Mouse (Mus musculus) CH12.LX (cell line): ENCODE measurements around the gene Ppip5k1. TPM values are rescaled to one million over a fixed set of nuclear protein-coding genes. Genes with fewer than 3 reads are reported as not detected.
A peak's percentile ranks its signal among the peaks of the same experiment; 100 is the strongest.

Experiments used
- DNase-seq: peaks from one replicate; pipeline ENCODE4 v3.0.0-alpha.2; 2013; ENCODE audit errors: extremely low read depth
- H3K27ac ChIP-seq: 2 replicates; pipeline ENCODE4 v1.5.1; 2012; ENCODE audit warnings: low read depth, mild to moderate bottlenecking, control low read depth, moderate library complexity; ENCODE audit not compliant: insufficient read depth
- H3K27me3 ChIP-seq: replicated peaks from 2 replicates; pipeline ENCODE3; 2012; ENCODE audit warnings: inconsistent platforms
- H3K36me3 ChIP-seq, 2 experiments: replicated peaks in 1 of 2; 2 replicates each; pipeline versions ENCODE3 to v1.6.1; 2012; ENCODE audit warnings: inconsistent platforms in 1 of 2, low read length in 1 of 2, mild to moderate bottlenecking in 1 of 2, mixed read lengths in 1 of 2, moderate library complexity in 1 of 2; ENCODE audit not compliant: control insufficient read depth in 1 of 2, insufficient read depth in 1 of 2
- H3K4me1 ChIP-seq, 2 experiments: 2 replicates each; pipeline ENCODE4 v1.6.1; 2012; ENCODE audit warnings: inconsistent platforms in 1 of 2, moderate library complexity in 1 of 2; ENCODE audit not compliant: insufficient read depth in 2 of 2, control insufficient read depth in 1 of 2
- H3K4me2 ChIP-seq: 2 replicates; pipeline ENCODE4 v1.6.1; 2012; ENCODE audit warnings: low read depth, mild to moderate bottlenecking, control low read depth; ENCODE audit not compliant: poor library complexity, insufficient read depth, severe bottlenecking
- H3K4me3 ChIP-seq, 3 experiments: fragments of 150-350 bp in 1 of 3; sonication (generic) in 1 of 3; replicated peaks in 1 of 3; 2 replicates each; pipeline versions ENCODE3 to v1.5.1; 2011 to 2012; ENCODE audit warnings: low read depth in 2 of 3, low read length in 2 of 3, mild to moderate bottlenecking in 2 of 3, moderate library complexity in 2 of 3, control low read depth in 1 of 3, improper control_type of control experiment in 1 of 3, inconsistent platforms in 1 of 3, mixed read lengths in 1 of 3; ENCODE audit not compliant: poor library complexity in 1 of 3
- H3K79me2 ChIP-seq: replicated peaks from 2 replicates; pipeline ENCODE4 v1.6.1; 2012; ENCODE audit warnings: mild to moderate bottlenecking, moderate library complexity; ENCODE audit not compliant: control insufficient read depth, poor library complexity, insufficient read depth, severe bottlenecking; ENCODE audit errors: extremely low read depth
- H3K9ac ChIP-seq: 2 replicates; pipeline ENCODE4 v1.6.1; 2012; ENCODE audit warnings: low read depth, mild to moderate bottlenecking, control low read depth, moderate library complexity; ENCODE audit not compliant: insufficient read depth
- H3K9me3 ChIP-seq: replicated peaks from 2 replicates; pipeline ENCODE3; 2012; ENCODE audit warnings: low read length, inconsistent platforms, mixed read lengths
- BHLHE40 ChIP-seq: IDR thresholded peaks from 2 replicates; pipeline ENCODE4 v1.6.1; 2011; ENCODE audit warnings: mild to moderate bottlenecking, low read depth, low read length, improper control_type of control experiment
- EP300 ChIP-seq: IDR thresholded peaks from 2 replicates; pipeline ENCODE4 v1.6.1; 2011; ENCODE audit warnings: low read length, improper control_type of control experiment
- ETS1 ChIP-seq: conservative IDR thresholded peaks from 2 replicates; pipeline ENCODE4 v1.6.1; 2012; ENCODE audit warnings: low read depth, mild to moderate bottlenecking, inconsistent platforms, low read length, improper control_type of control experiment, moderate library complexity
- IRF4 ChIP-seq: IDR thresholded peaks from 2 replicates; pipeline ENCODE4 v1.6.1; 2014; ENCODE audit warnings: low read depth, mild to moderate bottlenecking, inconsistent platforms, low read length, improper control_type of control experiment
- MAFK ChIP-seq: IDR thresholded peaks from 2 replicates; pipeline ENCODE4 v1.6.1; 2011; ENCODE audit warnings: low read length, improper control_type of control experiment; ENCODE audit not compliant: insufficient replicate concordance
- MAX ChIP-seq: IDR thresholded peaks from 2 replicates; pipeline ENCODE4 v1.6.1; 2011; ENCODE audit warnings: low read length, improper control_type of control experiment
- MAZ ChIP-seq: IDR thresholded peaks from 2 replicates; pipeline ENCODE4 v1.6.1; 2012; ENCODE audit warnings: low read depth, mild to moderate bottlenecking, inconsistent platforms, low read length, improper control_type of control experiment, moderate library complexity
- MYC ChIP-seq: IDR thresholded peaks from 2 replicates; pipeline ENCODE4 v1.6.1; 2011; ENCODE audit warnings: low read depth, mild to moderate bottlenecking, improper control_type of control experiment, low read length
- NELFE ChIP-seq: IDR thresholded peaks from 2 replicates; pipeline ENCODE4 v1.6.1; 2011; ENCODE audit warnings: low read depth, low read length, improper control_type of control experiment
- POLR2A ChIP-seq: IDR thresholded peaks from 2 replicates; pipeline ENCODE4 v1.6.1; 2011; ENCODE audit warnings: low read depth, mild to moderate bottlenecking, improper control_type of control experiment, low read length
- POLR2AphosphoS2 ChIP-seq: IDR thresholded peaks from 2 replicates; pipeline ENCODE4 v1.6.1; 2011; ENCODE audit warnings: low read depth, low read length, improper control_type of control experiment
- SIN3A ChIP-seq: IDR thresholded peaks from 2 replicates; pipeline ENCODE4 v1.6.1; 2012; ENCODE audit warnings: low read length, improper control_type of control experiment, inconsistent platforms
- SMC3 ChIP-seq: IDR thresholded peaks from 2 replicates; pipeline ENCODE4 v1.6.1; 2011; ENCODE audit warnings: low read depth, low read length, improper control_type of control experiment
- TBP ChIP-seq: conservative IDR thresholded peaks from 2 replicates; pipeline ENCODE4 v1.6.1; 2011; ENCODE audit warnings: low read depth, low read length, improper control_type of control experiment
- TCF12 ChIP-seq: IDR thresholded peaks from 2 replicates; pipeline ENCODE4 v1.6.1; 2014; ENCODE audit warnings: low read depth, mild to moderate bottlenecking, inconsistent platforms, low read length, improper control_type of control experiment
- UBTF ChIP-seq: IDR thresholded peaks from 2 replicates; pipeline ENCODE4 v1.6.1; 2012; ENCODE audit warnings: low read depth, mild to moderate bottlenecking, inconsistent platforms, low read length, improper control_type of control experiment, moderate library complexity
- ZC3H11A ChIP-seq: IDR thresholded peaks from 2 replicates; pipeline ENCODE4 v1.6.1; 2012; ENCODE audit warnings: low read depth, mild to moderate bottlenecking, inconsistent platforms, low read length, improper control_type of control experiment
- ZNF384 ChIP-seq: IDR thresholded peaks from 2 replicates; pipeline ENCODE4 v1.6.1; 2012; ENCODE audit warnings: low read depth, low read length, improper control_type of control experiment, inconsistent platforms
- dilution Hi-C: fragments of 300-500 bp; cut with MboI; formaldehyde crosslinking; loops from 2 replicates; pipeline ENCODE4 v1.14.3; 2020; ENCODE audit warnings: low sequenced_read_pairs; ENCODE audit not compliant: extremely low pct_unique_long_range_greater_than_20kb, extremely low pct_ligation_motif_present
- in situ Hi-C: fragments of 300-500 bp; cut with MboI; formaldehyde crosslinking; loops from 3 replicates; pipeline ENCODE4 v1.14.3; 2019; ENCODE audit warnings: low sequenced_read_pairs, low pct_ligation_motif_present, low pct_unique_long_range_greater_than_20kb, mixed read lengths
- polyA plus RNA-seq: library from polyadenylated mRNA; unstranded; fragments of >175 nt; gene quantifications from 2 replicates; pipeline ENCODE4 v1.2.1, GENCODE M21; 2012; ENCODE audit warnings: low read depth; ENCODE audit not compliant: insufficient read length
- total RNA-seq, 2 experiments: library from RNA; depleted of rRNA; stranded (reverse); fragments of 300-350 nt in 1 of 2; fragments of >200 nt in 1 of 2; gene quantifications; 2 replicates each; pipeline ENCODE4 v1.2.3; 2012 to 2014

Ppip5k1 gene
- total and polyA plus RNA-seq, 3 experiments: 4.6 to 11.9 (median 10.4) TPM

GRCm38 (mm10) chr2:121357961-121358360 lies 2.8 kb upstream of the Ppip5k1 start:
- dilution Hi-C loops: no loop called here
- TF ChIP-seq NELFE (no peak), MYC (no peak), SIN3A (no peak), ETS1 (no peak), SMC3 (no peak), POLR2A (no peak), UBTF (no peak), ZC3H11A (no peak), BHLHE40 (no peak), POLR2AphosphoS2 (no peak), MAZ (no peak)
- H3K4me3 ChIP-seq: peak overlapping the region in 1 of 3 experiments; percentile 6

GRCm38 (mm10) chr2:121357494-121357893 lies 2.3 kb upstream of the Ppip5k1 start, which contains the start of gene Ckmt1:
Gene Ckmt1, plus strand, starts transcription at chr2:121357714.
- H3K4me1 ChIP-seq: peaks cover 9 to 18% of the 10 kb centered on the region in 2 experiments
- peak within 1 kb of the TSS; percentile 65 for H3K4me2 ChIP-seq
- H3K9ac ChIP-seq: no peak within 1 kb of the TSS; the same call in 1 of the 2 replicates
- TF ChIP-seq TCF12 (no peak), TBP (no peak), EP300 (no peak), ETS1 (no peak), ZNF384 (no peak), MAX (no peak), MAFK (no peak), IRF4 (no peak), BHLHE40 (no peak)
- TF ChIP-seq, all 38 proteins: peak for 0
- Histone ChIP-seq H3K79me2 (no peaks in the 10 kb centered on the region), H3K36me3 (peaks cover 5 to 15% of the 10 kb centered on the region in 2 experiments), H3K9me3 (no peaks in the 10 kb centered on the region), H3K27ac (no peak within 1 kb of the TSS), H3K27me3 (peaks cover 48% of the 10 kb centered on the region), H3K4me3 (peak within 1 kb of the TSS in 1 of 3 experiments; percentile 6)
- in situ Hi-C loops (no loop called here), dilution Hi-C loops (no loop called here)
- DNase-seq: no peak

More at GRCm38 (mm10) chr2:121357961-121358360, 2.8 kb upstream of the Ppip5k1 start:
- H3K27me3 ChIP-seq: peaks cover 51% of the 10 kb centered on the region
- no peak overlapping the region for H3K9ac ChIP-seq
- no peak overlapping the region for H3K27ac ChIP-seq
- peak overlapping the region; percentile 65 for H3K4me2 ChIP-seq
- in situ Hi-C loops: no loop called here
- H3K36me3 ChIP-seq: peaks cover 9 to 20% of the 10 kb centered on the region in 2 experiments
- peaks cover 9 to 18% of the 10 kb centered on the region in 2 experiments for H3K4me1 ChIP-seq
- no peak for DNase-seq
- no peaks in the 10 kb centered on the region for H3K9me3 ChIP-seq
- no peaks in the 10 kb centered on the region for H3K79me2 ChIP-seq
